Mouse (Mus musculus) heart, adult 2 months (tissue): ENCODE results near the gene Gorab. TPM values are rescaled to one million over a fixed set of nuclear protein-coding genes. Genes with fewer than 3 reads are reported as not detected.

ENCODE experiments used
- DNase-seq, 2 experiments: peaks; one replicate each; pipeline ENCODE4 v3.0.0; 2021
- H3K27ac ChIP-seq: fragments of 200-600 bp; 2 replicates; pipeline ENCODE4 v1.8.1; 2022
- H3K27me3 ChIP-seq: fragments of 200-500 bp; 2 replicates; pipeline ENCODE4 v1.6.1; 2012; ENCODE audit warnings: mild to moderate bottlenecking, low read length, inconsistent platforms, mixed read lengths; ENCODE audit not compliant: control insufficient read depth, insufficient read depth
- H3K36me3 ChIP-seq: fragments of 200-500 bp; 2 replicates; pipeline ENCODE4 v1.6.1; 2012; ENCODE audit warnings: low read length, inconsistent platforms; ENCODE audit not compliant: control insufficient read depth, insufficient read depth
- H3K4me1 ChIP-seq: fragments of 200-500 bp; 2 replicates; pipeline ENCODE4 v1.6.1; 2011; ENCODE audit warnings: low read length; ENCODE audit not compliant: control insufficient read depth, insufficient read depth
- H3K4me3 ChIP-seq: fragments of 200-600 bp; 2 replicates; pipeline ENCODE4 v1.8.1; 2022
- H3K79me2 ChIP-seq: fragments of 200-500 bp; replicated peaks from 2 replicates; pipeline ENCODE4 v1.6.1; 2012; ENCODE audit warnings: mild to moderate bottlenecking, inconsistent platforms, low read length, moderate library complexity, mixed read lengths; ENCODE audit not compliant: control insufficient read depth, insufficient read depth
- H3K9ac ChIP-seq: fragments of 200-500 bp; 2 replicates; pipeline ENCODE4 v1.6.1; 2012; ENCODE audit warnings: low read depth, mild to moderate bottlenecking, control low read depth, inconsistent platforms, low read length, mixed read lengths
- EP300 ChIP-seq: fragments of 200-500 bp; IDR thresholded peaks from 2 replicates; pipeline ENCODE4 v1.6.1; 2011; ENCODE audit warnings: low read depth, low read length, control low read depth; ENCODE audit not compliant: insufficient read depth
- POLR2A ChIP-seq: fragments of 200-500 bp; IDR thresholded peaks from 2 replicates; pipeline ENCODE4 v1.6.1; 2011; ENCODE audit warnings: mild to moderate bottlenecking, low read depth, low read length, control low read depth; ENCODE audit not compliant: insufficient read depth
- WGBS: fragments of 180-500 bp; shearing (Covaris S2); methylation state at CpG from one replicate; pipeline ENCODE4 v1.1.7; 2018; 5-methylcytosine and 5-hydroxymethylcytosine counted together
- intact Hi-C: fragments of 180-260 bp; cut with DNase I; formaldehyde crosslinking; loops from one replicate; pipeline ENCODE4 v1.15.1; 2025
- polyA plus RNA-seq: library from polyadenylated mRNA; depleted of rRNA; stranded (reverse); fragments of >200 nt; gene quantifications from 2 replicates; pipeline ENCODE4 v1.2.3, GENCODE M21; 2012; rRNA removed
- total RNA-seq, 2 experiments: library from RNA; stranded (reverse); gene quantifications; 2 replicates each; pipeline ENCODE4 v1.2.3; 2021

The Gorab gene
- total and polyA plus RNA-seq, 3 experiments, result 2.0 to 2.8 (median 2.0) TPM

GRCm38 (mm10) chr1:163337821-163338220, 65.6 kb downstream of the Gorab start:
- intact Hi-C loops, result no loop called here
- H3K4me3 ChIP-seq, result no peak overlapping the region
- TF ChIP-seq POLR2A (no peak), EP300 (no peak)
- peak overlapping the region; percentile 53 for H3K27ac ChIP-seq
- DNase-seq, result peak in 1 of 2 experiments; percentile 33
- H3K36me3 ChIP-seq, result no peaks in the 10 kb centered on the region
- H3K4me1 ChIP-seq, result no peaks in the 10 kb centered on the region; the same call in 1 of the 2 replicates
- H3K79me2 ChIP-seq, result no peaks in the 10 kb centered on the region
- 44% methylated on average over 2 of the region's 2 CpGs for whole genome bisulfite sequencing
- H3K27me3 ChIP-seq, result no peaks in the 10 kb centered on the region
- H3K9ac ChIP-seq, result no peak overlapping the region

Other genes with a start within 250 kb of the Gorab start
- gene Prrx1, start 90.0 kb downstream of the Gorab start, total RNA-seq, result 10 to 100 TPM; 28.1 to 29.5 TPM
- gene Prrx1, start 90.0 kb downstream of the Gorab start, polyA plus RNA-seq, result 15.0 and 28.6 TPM in 2 replicates